Mouse (Mus musculus) embryonic facial prominence, embryonic 11.5 days (tissue): Measurements from ENCODE around the gene Arl8a. TPM values are rescaled to one million over a fixed set of nuclear protein-coding genes. Genes with fewer than 3 reads are reported as not detected.

Experiments used
- ATAC-seq: fragments of 200-750 bp; cut with Nextera tagmentation; replicated peaks from 2 replicates; pipeline ENCODE4 v1.8.0; 2017; ENCODE audit warnings: low read depth; ENCODE audit not compliant: insufficient number of reproducible peaks, low FRiP score, low TSS enrichment
- DNase-seq: peaks from one replicate; pipeline ENCODE4 v3.0.0-alpha.2; 2015; ENCODE audit warnings: low spot score
- H3K27ac ChIP-seq: fragments of 300-500 bp; sonication (generic); replicated peaks from 2 replicates; pipeline ENCODE4 v1.5.1; 2014; ENCODE audit warnings: mild to moderate bottlenecking, low read depth, low read length, control low read depth
- H3K27me3 ChIP-seq: fragments of 300-500 bp; sonication (generic); 2 replicates; pipeline ENCODE4 v1.6.1; 2014; ENCODE audit warnings: mild to moderate bottlenecking, low read length, moderate library complexity, mixed read lengths; ENCODE audit not compliant: control insufficient read depth, insufficient read depth
- H3K36me3 ChIP-seq: fragments of 300-500 bp; sonication (generic); replicated peaks from 2 replicates; pipeline ENCODE4 v1.6.1; 2014; ENCODE audit warnings: low read depth, mild to moderate bottlenecking, low read length, moderate library complexity, mixed read lengths; ENCODE audit not compliant: control insufficient read depth, insufficient read depth
- H3K4me1 ChIP-seq: fragments of 300-500 bp; sonication (generic); 2 replicates; pipeline ENCODE4 v1.6.1; 2014; ENCODE audit warnings: low read length, mixed read lengths; ENCODE audit not compliant: control insufficient read depth, insufficient read depth
- H3K4me2 ChIP-seq: fragments of 300-500 bp; sonication (generic); 2 replicates; pipeline ENCODE4 v1.6.1; 2014; ENCODE audit warnings: low read depth, mild to moderate bottlenecking, control low read depth, low read length, moderate library complexity
- H3K4me3 ChIP-seq: fragments of 300-500 bp; sonication (generic); 2 replicates; pipeline ENCODE4 v1.5.1; 2014; ENCODE audit warnings: low read depth, low read length, control low read depth
- H3K9ac ChIP-seq: fragments of 300-500 bp; sonication (generic); replicated peaks from 2 replicates; pipeline ENCODE4 v1.6.1; 2014; ENCODE audit warnings: mild to moderate bottlenecking, control low read depth, low read length
- H3K9me3 ChIP-seq: fragments of 300-500 bp; sonication (generic); replicated peaks from 2 replicates; pipeline ENCODE4 v1.6.1; 2016; ENCODE audit warnings: mild to moderate bottlenecking, low read length, inconsistent platforms, mixed read lengths; ENCODE audit not compliant: control insufficient read depth
- WGBS: fragments of 180-500 bp; shearing (Covaris S2); extraction: QIAGEN DNeasy Blood & Tissue Kit; methylation state at CpG from one replicate; pipeline ENCODE4 v1.1.7; 2014; 5-methylcytosine and 5-hydroxymethylcytosine counted together
- polyA plus RNA-seq: library from polyadenylated mRNA; unstranded; fragments of >200 nt; fragmentation: Nextera tagmentation; extraction: Ambion mirVana; gene quantifications from 2 replicates; pipeline ENCODE4 v1.2.1, GENCODE M21; 2014

The Arl8a gene
- polyA plus RNA-seq, 1 experiment from 2014 or later = 44.2 TPM

DNA sequence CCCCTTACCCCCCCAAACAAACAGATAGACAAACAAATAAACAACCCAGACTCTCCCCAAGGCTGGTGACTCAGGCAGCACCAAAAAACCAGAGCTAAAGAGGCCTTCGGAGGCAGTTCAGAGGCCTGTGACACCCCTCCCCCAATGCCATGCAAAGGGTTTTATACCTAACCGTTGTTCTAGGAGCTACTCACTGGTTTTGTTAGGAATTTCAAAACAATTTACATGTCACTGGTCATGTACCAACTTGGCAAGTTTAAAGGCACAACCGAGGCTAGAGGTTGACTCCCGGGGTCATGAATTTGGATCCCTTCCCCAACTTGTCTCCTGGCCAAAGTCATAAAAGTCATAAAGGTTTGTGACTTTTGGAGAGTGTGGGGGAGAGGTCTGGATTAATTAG lies 53.8 kb downstream of the Arl8a start:
- Histone ChIP-seq H3K27ac (no peak overlapping the region), H3K4me1 (peaks cover 10% of the 10 kb centered on the region), H3K4me2 (no peak overlapping the region), H3K27me3 (no peaks in the 10 kb centered on the region), H3K36me3 (no peaks in the 10 kb centered on the region), H3K9me3 (no peaks in the 10 kb centered on the region), H3K9ac (no peak overlapping the region), H3K4me3 (no peak overlapping the region)
- WGBS = 83% methylated on average over 4 of the region's 4 CpGs
- DNase-seq = no peak
- ATAC-seq = no peak

DNA sequence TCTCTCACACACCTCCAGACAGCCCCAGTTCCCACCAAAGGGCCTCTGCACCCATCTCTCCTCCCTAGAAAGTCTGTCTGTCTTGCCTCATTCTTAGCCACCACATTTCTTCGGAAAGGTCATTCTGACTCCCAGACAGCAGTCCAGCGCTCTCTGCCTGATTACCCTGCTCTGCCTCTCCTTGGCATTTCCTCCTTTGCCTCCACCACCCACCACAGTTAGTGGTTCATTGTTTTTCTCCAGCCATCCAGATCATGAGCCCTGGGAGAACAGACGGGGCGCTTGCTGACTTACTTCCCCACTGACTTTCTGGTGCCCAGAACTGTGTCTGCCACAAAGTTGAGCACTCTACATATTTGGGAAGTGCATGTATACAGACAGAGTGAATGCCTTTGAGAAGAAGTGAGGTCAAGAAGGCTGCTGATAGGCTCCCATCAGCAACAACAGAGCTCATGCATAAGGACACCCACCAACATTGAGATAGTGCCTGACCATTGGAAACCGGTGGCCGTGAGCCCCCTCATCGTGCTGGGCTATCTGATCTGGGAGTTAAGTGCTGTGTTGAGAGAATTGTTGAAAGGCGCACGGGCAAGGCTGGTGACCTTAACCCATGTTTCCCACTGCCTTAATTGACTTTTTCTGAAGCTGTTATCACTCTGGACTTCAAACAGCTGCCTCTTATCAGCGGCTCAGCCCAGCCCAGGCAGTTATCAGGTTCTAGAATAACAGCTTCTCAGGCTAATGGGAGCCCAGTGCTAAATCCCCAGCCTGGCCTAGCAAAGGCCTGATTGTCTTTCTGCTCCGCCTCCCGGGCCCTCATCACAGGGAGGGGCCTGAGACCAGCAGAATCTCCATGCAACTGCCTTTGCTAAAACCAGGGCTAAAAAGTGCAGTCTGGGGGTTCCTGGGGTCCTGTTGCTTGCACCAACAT lies 57.8 kb downstream of the Arl8a start:
- H3K4me1 ChIP-seq = 0 out of 2 replicates have a peak, but pooled peaks cover under 1% of the 10 kb centered on the region
- no peaks in the 10 kb centered on the region for H3K27me3 ChIP-seq
- H3K4me3 ChIP-seq = no peak overlapping the region
- ATAC-seq (no peak), DNase-seq (no peak)
- WGBS = 33% methylated on average over 12 of the region's 12 CpGs
- no peak overlapping the region for H3K4me2 ChIP-seq
- no peak overlapping the region for H3K9ac ChIP-seq
- H3K27ac ChIP-seq = no peak overlapping the region
- no peaks in the 10 kb centered on the region for H3K36me3 ChIP-seq
- H3K9me3 ChIP-seq = no peaks in the 10 kb centered on the region

DNA sequence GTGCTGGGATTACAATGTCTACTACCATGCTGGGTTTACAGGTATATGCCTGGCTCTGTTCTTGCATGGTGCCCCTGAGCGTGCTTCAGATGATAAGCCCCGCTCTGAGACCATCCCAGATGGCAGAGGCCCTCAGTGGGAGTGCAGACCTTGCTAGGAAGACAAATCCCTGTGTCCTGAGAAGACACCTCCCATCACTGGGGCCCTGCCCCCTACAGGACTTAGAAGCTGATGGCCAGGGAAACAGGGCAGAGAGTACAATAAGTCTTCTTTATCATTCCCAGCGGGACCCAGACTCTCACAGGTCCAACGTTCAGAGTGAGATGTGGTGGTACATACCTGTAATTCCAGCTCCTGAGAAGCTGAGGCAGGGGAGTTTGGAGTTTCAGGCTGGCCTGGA lies 58.6 kb downstream of the Arl8a start:
- no peak overlapping the region for H3K4me2 ChIP-seq
- no peaks in the 10 kb centered on the region for H3K9me3 ChIP-seq
- H3K4me1 ChIP-seq = no peaks in the 10 kb centered on the region
- no peak overlapping the region for H3K9ac ChIP-seq
- no peak overlapping the region for H3K27ac ChIP-seq
- ATAC-seq (no peak), DNase-seq (no peak)
- no peak overlapping the region for H3K4me3 ChIP-seq
- WGBS = 51% methylated on average over 4 of the region's 4 CpGs
- H3K27me3 ChIP-seq = no peaks in the 10 kb centered on the region
- H3K36me3 ChIP-seq = no peaks in the 10 kb centered on the region

Other genes with a start within 250 kb of the Arl8a start
- 5.0 and 5.9 TPM in 2 replicates for gene Ppp1r12b, start 190.9 kb upstream of the Arl8a start, polyA plus RNA-seq
- gene Ube2t, start 184.3 kb upstream of the Arl8a start, polyA plus RNA-seq = 44.8 and 46.4 TPM in 2 replicates
- 0.77 and 0.93 TPM in 2 replicates for gene Lgr6, start 41.5 kb upstream of the Arl8a start, polyA plus RNA-seq
- gene Ptpn7, start 14.1 kb upstream of the Arl8a start, polyA plus RNA-seq = 0.92 and 1.9 TPM in 2 replicates
- not detected in 2 replicates for gene Gpr37l1, start 20.9 kb downstream of the Arl8a start, polyA plus RNA-seq
- 2.9 and 3.7 TPM in 2 replicates for gene Elf3, start 111.7 kb downstream of the Arl8a start, polyA plus RNA-seq
- 94.1 and 96.4 TPM in 2 replicates for gene Rnpep, start 137.3 kb downstream of the Arl8a start, polyA plus RNA-seq
- gene Timm17a, start 167.0 kb downstream of the Arl8a start, polyA plus RNA-seq = 195 and 210 TPM in 2 replicates
- gene Lmod1, start 178.0 kb downstream of the Arl8a start, polyA plus RNA-seq = 0.55 and 0.66 TPM in 2 replicates
- gene Shisa4, start 228.4 kb downstream of the Arl8a start, polyA plus RNA-seq = 29.2 and 32.3 TPM in 2 replicates